Mouse (Mus musculus): Measurements from ENCODE around the gene 1600014C23Rik.

The 1600014C23Rik gene

DNA sequence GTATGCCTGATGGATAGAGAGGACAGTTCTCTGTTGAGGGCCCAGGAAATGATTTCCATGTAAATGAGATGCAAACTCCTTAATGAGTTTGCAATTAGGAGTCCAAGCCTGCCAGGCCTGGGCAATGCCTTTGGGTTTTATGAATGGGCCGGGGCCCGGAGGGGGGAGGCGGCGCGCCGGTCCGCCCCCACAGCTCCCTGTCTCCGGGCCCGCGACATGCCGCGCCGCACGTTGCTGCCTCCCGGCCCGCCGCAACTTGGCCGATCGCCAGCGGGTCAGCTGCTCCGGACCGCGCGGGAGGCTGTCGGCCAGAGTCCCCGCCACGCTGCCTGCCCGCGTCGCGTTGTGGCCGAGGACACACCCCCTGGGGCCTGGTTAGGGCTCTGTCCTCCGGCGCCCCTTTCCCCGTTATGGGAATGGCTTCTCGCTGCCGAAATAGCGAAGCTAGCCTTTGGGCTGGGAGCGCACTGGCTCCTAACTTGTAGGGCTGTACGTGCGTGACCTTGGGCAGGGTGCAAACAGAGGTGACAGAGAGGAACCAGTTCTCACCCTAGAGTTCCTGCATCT lies at the start of gene 1600014C23Rik:
TSS of gene 1600014C23Rik (minus strand) at position 110 of the 567 bp plus-strand sequence.
- peak; percentile 60 for DNase-seq (ENCODE audit: low read depth, low spot score)

DNA sequence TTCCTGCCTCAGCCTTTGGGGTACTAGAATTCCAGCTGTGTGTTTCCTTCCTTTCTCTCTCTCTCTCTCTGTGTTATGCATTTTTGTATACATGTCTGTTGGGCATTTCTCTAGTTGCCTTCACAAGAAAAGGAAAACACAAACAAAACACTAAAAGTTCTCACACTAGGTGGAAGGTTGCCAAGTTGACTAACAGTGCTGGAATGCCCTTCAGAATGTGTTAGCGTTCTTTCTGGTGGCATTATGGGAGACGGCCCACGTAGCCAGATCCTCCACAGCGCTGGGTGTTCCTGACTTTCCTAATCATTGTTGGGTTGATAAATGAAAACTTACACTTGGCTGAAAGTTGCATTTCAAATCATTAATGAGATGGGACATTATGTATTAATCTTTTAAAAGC lies 44.8 kb upstream of the 1600014C23Rik start:
- DNase-seq (ENCODE audit: low read depth, low spot score): no peak

DNA sequence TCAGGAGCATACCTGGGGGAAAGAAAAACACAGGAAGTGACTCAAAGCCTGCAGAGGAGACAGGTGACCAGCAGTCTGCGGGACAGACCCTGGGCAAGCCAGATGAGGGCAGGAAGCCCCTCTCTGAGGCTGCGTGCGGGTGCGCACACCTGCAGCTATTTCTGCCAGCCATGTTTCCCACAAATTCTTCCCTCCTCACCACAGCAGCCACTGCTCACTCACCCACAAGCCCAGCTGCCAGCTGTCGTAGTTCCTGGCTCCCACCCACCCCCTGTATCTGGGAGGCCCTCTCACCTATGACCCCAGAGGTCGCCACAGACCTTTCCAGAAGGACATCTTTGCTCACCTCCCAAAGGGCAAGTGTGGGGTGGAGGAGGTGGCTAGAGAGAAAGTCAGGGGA lies 43.8 kb upstream of the 1600014C23Rik start:
- DNase-seq (ENCODE audit: low read depth, low spot score): no peak

DNA sequence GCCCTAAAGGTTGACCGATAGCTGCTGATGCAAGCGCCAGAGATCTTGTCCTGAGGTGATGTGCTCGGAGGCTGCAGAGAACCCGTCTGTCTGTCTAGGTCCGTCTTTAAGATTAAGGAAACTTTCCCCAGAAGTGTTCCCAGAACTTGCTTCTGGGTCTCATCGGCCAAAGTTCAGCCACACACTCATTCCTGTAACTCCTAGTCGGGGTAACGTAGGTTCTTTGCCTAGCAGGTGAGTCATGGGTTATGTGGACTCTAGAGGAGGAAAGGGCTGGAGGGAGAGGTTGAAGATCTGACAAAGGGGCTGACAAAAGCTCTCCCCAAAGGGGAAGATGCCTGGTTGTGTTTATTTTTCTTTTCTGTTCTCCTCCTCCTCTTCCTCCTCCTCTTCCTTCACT lies 42.5 kb upstream of the 1600014C23Rik start:
- DNase-seq (ENCODE audit: low read depth, low spot score): no peak

DNA sequence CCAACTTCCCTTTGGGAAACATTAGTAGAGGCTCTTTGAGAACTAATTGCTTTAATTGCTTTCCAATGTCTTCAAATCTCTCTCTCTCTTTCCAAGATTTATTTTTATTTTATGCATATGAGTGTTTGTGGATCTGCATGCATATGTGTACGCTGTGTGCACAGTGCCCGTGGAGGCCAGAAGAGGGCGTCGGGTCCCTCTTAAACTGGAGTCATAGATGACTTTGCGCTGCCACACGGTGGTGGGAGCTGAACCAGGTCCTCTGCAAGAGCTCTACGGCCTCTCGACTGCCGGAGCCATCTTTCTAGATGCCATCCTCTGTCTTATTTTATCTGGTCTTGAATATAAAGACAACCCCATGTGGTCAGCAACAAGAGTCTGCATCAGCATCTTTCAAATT lies 41.8 kb upstream of the 1600014C23Rik start:
- DNase-seq (ENCODE audit: low read depth, low spot score): peak; percentile 82

DNA sequence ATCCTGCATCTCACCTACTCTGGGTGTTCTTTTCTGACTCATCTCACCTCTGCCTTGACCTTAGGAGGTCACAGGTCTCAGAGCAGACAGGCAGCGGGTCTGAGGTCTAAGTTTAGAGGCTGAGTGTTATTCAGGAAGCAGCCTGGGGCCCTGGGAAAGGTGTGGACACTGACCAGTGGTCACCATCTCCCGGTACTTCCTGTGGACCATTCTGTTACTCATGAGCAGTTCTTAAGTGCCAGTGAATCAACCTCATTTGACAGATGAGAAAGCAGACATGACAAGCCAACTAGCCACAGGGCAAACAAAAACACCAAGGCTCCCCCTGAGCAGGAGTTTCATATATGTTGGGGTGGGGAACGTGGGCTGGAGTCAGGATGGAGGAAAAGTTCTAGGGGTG lies 38.9 kb upstream of the 1600014C23Rik start:
- DNase-seq (ENCODE audit: low read depth, low spot score): no peak

DNA sequence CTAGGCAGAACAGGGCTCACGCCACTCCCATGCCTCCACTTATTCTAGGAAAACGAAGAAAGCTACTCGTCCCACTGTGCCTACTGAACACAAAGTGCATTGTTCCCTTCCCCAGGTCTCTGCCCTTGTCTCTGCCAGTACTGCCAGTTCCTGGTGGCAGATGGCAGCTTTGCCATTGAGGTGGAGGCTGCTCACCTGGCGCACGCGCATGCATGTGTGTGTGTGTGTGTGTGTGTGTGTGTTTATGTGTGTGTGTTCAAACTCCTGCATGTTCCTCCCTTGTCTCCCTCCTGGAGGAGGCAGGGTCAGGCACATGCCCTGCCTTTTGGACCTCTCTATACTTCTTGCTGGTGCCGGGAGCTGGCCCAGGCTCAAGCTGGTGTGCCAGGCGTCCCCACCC lies 38.5 kb upstream of the 1600014C23Rik start:
- no peak for DNase-seq (ENCODE audit: low read depth, low spot score)

DNA sequence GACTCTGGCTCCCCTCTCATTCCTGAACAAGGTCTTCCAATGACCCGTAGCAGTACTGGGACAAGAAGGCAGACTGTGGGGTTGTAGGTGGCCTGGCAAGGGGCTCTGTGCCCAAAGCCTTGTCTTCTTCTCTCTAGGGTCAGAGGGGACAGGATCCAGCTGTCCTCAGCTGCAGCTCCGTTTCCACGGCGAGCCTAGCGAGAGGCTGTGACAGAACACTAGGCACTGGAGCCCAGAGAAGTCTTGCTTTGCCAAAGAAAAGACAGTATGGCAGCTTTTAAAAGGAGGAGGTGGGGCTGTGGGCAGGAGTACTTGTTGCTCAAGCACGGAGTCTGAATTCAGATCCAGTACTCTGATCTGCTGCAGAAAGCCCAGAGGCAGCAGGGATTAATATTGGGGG lies 36.8 kb upstream of the 1600014C23Rik start:
- no peak for DNase-seq (ENCODE audit: low read depth, low spot score)

DNA sequence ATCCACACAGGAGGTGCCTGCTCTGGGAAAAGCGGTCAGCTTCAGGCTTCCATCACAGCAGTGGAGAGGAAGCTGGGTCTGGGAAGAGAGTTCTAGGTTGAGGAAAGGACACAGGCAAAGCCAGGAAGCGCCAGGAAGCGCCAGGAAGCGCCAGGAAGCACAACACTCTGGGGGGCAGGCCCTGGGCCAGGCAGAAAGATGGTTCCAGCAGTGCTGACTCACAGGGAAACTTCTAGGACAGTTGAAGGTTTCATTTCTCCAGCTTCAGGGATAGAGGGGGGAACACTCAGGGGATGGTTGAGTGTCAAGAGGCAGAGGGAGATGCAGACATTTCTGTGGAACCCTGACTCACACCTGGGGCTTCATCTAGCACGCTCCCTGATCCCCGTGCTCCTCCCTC lies 36.2 kb upstream of the 1600014C23Rik start:
- DNase-seq (ENCODE audit: low read depth, low spot score): no peak

DNA sequence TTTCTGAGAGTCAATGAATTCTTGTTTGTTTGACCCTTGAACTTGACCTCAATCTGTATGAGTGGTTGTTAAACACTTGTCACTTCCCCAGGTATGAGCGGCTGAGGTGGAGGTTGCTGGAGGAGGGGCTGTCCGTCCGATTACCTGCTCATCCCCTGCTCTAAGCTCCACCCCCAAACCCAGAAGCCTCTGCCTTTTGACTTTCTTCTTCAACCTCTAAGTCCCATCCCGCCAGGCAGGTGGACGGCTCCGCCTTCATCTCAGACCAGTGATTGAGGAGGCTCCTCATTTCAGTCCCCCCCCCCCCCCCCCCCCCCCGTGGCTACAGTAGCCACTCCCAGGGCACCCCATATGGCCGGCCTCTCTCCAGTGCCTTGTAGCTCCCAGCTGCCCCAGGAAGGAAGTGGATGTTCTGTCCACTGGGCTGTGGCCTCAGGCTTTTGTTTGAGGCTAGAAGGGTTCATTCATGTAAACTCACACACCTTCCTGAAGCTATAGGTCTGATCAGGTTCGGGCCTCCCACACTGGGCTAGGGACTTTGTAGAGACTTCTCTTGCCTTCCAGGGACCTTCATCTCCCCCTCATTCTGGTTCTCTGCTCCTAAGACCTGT lies 34.0 kb upstream of the 1600014C23Rik start:
- DNase-seq (ENCODE audit: low read depth, low spot score): no peak

DNA sequence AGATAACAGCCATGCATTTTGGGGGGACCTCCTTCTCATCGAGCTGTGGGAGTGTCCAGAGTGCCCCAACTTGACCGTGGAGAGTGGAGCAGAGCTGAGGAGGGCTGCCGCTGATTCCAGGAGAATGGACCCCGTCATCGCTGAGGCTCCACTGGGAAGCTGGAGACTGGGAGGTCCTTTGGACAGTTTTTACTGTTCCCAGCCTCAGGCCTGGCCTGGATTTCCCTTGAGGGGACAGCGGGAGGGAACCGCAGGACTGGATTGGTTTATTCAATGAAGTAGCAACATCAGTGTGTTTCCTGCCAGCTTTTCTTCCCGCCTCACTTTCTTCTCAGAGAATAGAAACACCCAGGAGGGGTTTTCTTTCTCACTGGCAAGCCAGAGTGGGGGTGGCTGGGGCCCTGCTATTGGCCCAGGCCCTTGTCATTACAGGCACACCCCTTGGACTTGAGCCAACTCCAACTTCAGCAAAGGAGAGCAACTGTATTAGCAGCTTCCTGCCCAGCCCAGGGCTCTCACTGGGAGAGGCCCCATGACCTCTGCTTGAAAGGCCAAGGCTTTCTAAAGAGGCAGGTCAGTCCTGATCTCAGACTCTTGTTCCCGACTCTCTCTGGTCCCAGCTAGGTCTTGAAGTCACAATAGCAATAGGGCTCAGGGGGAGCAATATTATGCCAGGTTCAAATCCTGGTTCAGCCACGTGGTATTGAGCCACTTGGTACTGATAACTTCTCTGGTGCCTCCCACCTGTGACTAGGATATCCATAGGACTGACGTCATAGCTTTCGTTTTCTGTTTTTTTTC lies 33.3 kb upstream of the 1600014C23Rik start:
- DNase-seq (ENCODE audit: low read depth, low spot score): peak; percentile 98

DNA sequence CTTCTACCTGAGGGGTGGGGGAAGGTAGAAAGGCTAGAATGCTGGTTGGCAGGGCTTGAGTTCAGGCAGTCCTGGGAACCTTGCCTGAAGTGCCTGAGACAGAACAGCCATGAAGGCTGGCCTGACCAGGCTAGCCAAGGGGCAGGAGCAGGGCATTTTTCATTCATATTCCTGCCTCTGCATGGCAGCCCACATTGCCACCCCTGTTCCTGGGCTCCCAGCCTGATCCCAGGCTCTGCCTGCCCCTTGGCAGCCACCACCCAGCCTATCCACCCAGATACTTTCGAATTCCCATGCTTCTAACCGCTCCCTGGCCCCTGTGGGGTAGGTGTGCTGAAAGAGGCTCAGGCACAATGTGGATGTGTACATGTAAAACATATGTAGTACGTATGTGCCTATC lies 32.3 kb upstream of the 1600014C23Rik start:
- DNase-seq (ENCODE audit: low read depth, low spot score): no peak

DNA sequence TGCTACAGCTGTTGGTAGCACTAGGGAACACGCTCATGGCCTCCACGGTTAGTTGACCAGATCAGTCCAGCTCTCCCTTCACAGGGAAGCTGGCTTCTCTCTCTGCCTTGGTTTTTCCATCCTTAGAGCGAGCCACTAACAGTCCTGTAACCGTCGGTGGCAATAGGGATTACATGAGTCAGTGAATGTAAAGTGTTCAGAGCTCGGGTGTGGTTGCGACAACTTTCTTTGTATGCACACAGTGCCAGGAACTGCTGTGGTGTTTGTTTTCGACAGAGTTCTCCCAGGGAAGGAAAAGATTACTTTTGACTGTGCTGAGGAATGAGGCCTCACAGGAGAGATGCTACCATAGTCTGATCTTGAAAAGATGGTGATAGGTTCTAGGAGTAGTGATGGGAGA lies 29.5 kb upstream of the 1600014C23Rik start:
- DNase-seq (ENCODE audit: low read depth, low spot score): peak; percentile 35

DNA sequence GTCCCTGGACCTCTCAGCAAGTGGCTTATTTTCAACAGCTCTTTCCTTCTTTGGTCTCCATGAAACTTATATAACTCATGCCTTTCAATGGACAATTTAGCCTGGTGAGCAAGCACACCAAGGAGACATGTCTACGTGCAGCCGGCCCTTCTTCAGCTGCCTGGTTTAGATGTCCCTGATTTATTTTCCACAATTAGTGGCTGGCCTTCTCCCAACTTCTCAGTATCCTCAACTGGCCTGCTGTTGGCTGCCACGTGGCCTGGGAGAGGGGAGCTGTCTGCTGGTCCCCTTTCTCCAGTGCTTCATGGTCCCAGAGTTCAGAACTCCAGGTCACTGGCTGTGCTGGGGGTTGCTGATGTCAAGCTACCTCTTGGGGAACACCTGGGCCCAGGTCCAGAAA lies 28.3 kb upstream of the 1600014C23Rik start:
- no peak for DNase-seq (ENCODE audit: low read depth, low spot score)

DNA sequence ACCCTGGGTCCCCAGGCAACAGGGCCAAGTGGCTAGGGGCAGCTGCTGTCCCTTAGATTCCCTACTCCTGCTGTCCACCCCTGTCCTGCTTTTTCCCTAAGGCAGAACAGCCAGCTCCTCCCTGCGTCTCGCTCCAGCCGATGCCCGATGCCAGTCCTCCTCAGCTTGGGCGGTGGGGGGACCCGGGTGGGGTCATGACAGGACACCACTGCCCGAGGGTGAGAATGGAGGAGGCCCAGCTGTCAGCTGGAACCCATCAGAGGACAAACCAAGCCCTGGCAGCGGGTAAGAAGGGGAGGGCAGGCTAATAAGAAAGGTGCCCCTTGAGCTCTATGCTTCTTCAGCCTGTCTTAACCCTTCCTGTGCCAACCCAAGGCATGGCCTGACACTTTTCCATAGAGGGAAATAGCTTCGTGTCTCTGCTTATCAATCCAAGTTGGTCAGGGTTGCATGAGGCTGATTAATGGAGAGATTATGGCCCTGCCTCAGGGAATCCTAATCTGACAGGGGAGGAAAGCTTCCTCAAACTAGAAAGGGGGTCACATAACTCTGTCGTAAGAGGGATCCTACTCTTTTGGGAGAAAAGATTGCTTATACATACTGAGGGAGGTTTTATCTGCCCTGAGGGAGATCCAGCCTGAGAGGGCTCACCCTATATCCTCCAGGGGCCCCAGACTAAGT lies 27.5 kb upstream of the 1600014C23Rik start:
- DNase-seq (ENCODE audit: low read depth, low spot score): no peak

DNA sequence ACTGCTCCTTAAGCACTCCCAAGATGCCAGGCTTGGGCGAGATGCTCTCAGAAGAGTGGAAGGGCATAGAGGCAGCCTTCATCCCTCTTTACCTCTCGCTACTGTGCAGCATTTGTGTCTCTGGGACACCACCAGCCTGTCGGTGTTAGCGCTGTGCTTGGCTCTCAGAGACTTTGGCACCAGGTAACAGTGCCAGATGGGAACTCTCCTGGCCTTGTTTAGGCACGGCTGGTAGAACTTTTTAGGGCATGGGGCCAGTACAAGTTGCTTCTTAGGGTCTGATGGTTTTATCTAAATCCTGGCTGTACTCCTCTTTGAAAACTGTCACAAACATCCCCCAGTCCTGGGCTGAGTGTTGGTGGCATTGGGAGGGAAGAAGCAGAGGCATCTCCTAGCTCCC lies 26.1 kb upstream of the 1600014C23Rik start:
- no peak for DNase-seq (ENCODE audit: low read depth, low spot score)

DNA sequence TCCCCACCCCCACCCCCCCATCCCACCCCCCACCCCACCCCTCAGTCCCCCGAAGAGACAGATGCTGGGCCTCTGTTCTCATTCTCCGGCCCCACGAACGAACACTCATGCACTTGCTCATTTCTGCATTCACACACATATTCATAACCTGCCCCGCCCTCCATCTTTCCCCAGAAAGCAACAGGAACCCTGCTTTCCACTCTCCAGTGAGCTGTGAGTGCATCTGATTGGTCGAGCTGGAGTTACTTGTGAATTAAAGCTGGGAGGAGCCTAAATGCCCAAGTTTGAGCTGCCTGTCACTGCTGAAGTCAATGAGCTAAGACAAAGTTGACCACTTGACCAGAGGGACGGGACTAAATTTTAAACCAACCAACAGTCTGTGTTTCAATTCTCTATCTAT lies 25.2 kb upstream of the 1600014C23Rik start:
- DNase-seq (ENCODE audit: low read depth, low spot score): no peak

DNA sequence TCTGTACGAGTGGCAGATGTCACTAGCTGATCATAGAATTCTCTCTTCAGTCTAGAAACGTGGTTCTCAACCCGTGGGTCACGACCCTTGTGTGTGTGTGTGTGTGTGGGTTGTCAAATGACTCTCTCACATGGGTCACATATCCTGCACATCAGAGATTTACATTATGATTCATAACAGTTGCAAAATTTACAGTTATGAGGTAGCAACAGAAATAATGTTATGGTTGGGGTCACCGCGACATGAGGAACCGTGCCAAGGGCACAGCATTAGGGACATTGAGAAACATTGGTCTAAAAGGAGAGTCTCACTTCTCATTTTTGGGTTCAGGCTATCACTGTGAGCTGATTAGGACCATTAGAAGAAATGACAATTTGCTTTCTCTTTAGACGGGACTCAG lies 24.3 kb upstream of the 1600014C23Rik start:
- DNase-seq (ENCODE audit: low read depth, low spot score): no peak

DNA sequence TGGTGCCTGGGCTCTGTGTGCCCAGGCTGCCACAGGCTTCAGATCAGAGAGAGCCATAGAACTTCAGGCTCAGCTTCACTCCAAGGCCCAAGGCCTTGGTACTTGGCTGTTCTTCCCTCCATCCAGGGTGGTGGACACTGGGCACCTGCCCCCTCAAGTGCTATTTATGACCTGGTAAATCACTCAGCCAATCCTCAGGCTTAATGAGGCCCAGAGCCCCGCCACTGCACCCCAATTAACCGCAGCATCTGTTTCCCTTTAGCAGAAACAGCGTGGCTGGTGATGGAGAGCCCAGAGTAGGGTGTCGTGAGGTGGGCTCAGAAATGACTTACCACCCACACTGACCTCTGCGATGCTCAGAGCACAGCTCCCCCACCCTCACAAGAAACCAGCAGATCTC lies 23.2 kb upstream of the 1600014C23Rik start:
- no peak for DNase-seq (ENCODE audit: low read depth, low spot score)

DNA sequence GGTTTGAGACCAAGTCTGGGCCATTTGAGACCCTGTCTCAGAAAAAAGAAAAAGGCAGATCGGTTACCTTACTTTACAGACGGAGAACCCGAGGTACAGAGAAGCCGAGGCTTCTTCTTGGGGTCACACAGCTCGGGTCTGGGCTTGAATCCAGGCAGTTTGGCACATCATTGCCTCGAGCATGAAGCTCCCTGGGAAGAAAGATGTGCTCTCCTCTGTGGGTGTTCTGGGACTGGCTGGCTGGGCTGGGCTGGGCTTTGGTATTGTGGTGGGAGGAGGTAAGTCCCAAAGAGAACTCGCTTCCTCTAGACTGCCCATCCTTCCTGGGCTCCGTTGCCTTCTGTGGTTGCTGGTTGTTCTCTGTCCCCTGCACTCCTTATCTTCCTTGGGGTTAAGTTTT lies 22.7 kb upstream of the 1600014C23Rik start:
- no peak for DNase-seq (ENCODE audit: low read depth, low spot score)

DNA sequence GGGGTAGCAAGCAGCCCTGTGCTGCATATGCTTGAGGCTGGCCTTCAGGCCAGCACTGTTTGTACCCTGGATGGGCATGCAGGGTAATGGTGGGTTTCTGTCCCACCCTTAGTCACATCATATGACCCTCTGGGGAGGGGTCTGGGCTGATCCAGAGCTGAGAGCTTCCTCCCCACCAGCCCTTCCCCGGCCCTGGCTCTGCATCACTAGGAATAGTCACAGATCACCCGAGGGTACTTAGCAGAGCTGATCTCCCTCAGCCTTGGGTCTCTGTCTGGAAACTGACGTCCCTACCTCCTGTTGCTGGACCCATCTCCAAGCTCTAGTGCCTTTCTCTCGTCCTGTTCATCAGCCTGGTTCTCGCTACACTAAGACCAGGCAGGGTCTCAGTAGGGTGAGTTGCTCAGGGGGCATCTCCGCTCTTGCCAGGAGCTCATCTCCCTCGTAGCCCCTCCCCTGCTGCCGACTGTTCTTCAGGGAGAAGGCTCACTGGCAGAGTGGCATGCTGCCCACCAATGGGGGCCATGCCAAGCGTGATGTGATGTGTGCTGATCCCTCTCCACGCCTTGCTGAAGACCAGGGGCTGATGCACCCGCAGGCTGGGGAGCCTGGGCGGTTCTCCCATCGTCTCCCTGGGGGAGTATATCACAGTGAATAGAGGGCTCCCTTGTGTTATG lies 20.7 kb upstream of the 1600014C23Rik start:
- DNase-seq (ENCODE audit: low read depth, low spot score): no peak

DNA sequence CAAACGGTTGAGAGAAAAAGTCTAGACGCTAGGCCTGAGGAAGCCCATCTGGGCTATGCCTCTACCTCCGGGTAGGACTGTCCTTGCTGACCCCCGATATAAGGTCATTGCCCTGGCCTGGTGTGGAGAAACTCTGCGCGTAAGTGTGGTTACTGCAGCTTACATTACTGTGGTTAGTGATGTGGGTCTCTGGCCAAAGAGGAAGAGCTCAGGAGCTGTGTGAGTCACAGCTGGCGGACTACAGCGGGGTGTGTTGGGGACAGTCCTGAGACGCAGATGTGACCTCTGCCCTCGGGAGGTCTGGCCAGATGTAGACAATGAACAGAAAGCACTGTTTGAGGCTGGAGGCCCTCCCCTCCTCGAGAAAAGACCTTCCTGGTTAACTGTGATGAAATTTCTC lies 19.0 kb upstream of the 1600014C23Rik start:
- no peak for DNase-seq (ENCODE audit: low read depth, low spot score)
